Mouse (Mus musculus) neural tube, embryonic 10.5 days (tissue): ENCODE measurements around the gene Wdr81.

Source experiments
- DNase-seq: peaks from one replicate; pipeline ENCODE4 v3.0.0-alpha.2; 2017; ENCODE audit warnings: low spot score; ENCODE audit errors: extremely low spot score

Gene Wdr81

DNA sequence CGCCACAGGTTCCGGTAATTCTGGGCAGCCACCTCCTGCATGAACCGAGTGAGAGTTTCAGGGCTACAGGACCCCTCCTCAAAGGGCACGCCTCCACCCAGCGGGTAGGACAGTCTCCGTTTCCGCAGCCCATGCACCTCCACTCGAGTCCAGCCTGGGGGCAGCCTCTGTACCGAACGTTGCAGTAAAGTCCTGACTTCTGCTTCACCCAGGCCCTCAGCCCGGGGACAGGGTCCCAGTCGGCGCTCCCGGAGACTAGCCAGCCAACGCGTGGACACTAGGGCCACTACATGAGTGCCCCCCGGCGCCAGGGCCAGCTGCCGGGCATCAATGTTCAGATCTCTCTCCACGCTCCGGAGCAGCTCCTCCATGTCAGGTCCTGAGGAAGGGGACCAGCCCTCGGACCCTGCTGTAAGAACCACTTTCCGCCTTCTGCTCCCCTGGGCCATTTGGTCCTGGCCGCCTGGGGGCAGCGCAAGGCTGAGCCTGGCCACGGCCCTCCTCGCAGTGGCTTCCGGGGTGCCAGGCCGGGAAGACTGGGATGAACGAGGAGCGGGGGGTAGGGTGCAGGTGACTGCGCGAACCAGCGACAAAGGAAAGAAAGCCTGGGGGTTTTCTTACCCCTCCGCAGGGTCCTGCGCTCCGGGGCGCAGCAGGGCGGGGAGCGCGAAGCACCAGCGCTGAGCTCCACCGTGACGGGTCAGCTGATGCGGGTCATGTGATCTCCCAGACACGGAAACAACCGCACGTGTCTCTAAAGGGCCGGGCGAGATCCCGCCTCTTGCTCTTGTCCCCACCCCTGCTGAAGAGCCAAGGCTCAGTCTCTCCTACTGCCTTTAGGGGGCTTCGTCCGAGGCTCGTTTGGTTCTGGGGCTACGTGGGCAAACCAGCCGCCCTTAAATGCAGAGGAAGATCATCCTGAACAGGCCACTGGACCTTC is at the start of gene Wdr81:
Gene Wdr81, minus strand, starts transcription at position 727 of the 940 bp plus-strand sequence.
- DNase-seq = peak; percentile 90

DNA sequence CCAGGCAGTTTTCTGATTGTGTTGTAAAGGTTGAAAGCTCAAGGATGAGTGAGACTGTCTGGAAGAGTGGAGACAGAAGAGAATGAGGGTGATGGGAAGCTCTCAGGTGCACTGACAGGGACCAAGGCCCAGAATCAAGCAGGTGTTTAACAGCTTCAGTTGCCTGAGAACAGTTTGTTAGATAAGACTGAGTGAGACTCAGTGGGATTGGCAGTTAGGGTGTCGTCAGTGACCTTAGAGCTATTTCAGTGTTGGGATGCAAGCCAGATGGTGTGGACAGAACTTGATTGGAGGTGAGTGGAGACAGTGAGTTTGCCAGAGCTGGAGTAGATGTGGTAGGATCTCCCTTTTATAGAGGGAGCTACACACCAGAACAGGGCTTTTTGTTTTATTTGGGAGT is 43.6 kb upstream of the Wdr81 start:
- no peak for DNase-seq

DNA sequence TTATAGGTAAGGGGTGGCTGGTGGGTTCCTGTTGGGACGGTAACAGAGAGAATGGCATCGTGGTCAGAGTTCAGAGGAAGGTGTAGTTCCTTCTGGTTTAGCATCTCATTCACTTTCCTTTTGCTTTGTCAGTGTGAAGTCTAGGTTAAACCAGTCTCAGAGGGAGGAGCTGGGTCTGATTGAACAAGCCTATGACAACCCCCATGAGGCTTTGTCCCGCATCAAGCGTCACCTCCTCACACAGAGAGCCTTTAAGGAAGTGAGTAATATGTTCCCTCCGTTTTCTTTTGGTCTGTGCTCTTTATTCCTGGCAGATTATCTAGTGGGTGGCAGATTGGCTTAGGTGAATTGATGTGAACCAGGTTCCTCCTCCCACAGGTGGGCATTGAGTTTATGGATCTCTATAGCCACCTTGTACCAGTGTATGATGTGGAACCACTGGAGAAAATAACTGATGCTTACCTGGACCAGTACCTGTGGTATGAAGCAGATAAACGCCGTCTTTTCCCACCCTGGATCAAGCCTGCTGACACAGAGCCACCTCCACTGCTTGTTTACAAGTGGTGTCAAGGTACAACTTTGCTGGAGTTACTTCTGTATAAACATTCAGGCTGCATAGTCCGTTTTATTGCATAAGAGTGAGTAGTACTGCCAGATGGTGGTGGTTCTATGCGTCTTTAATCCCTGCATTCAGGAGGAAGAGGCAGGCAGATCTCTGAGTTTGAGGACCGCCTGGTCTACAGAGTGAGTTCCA is 40.0 kb upstream of the Wdr81 start:
- no peak for DNase-seq

DNA sequence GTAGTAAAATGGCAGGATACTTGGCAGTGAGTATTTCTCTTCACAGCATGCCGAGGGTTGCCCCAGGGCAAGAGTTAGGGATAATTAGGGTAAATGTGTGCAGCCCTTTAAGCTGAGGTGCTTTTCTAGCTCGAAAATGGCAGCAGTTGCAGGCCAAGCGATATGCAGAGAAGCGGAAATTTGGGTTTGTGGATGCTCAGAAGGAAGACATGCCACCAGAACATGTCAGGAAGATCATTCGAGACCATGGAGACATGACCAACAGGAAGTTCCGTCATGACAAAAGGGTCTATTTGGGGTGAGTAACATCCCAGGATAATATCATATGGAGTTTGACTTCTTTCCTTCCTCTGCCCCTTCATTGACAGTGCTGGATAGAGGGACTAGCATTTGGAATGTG is 33.0 kb upstream of the Wdr81 start:
- DNase-seq = no peak

DNA sequence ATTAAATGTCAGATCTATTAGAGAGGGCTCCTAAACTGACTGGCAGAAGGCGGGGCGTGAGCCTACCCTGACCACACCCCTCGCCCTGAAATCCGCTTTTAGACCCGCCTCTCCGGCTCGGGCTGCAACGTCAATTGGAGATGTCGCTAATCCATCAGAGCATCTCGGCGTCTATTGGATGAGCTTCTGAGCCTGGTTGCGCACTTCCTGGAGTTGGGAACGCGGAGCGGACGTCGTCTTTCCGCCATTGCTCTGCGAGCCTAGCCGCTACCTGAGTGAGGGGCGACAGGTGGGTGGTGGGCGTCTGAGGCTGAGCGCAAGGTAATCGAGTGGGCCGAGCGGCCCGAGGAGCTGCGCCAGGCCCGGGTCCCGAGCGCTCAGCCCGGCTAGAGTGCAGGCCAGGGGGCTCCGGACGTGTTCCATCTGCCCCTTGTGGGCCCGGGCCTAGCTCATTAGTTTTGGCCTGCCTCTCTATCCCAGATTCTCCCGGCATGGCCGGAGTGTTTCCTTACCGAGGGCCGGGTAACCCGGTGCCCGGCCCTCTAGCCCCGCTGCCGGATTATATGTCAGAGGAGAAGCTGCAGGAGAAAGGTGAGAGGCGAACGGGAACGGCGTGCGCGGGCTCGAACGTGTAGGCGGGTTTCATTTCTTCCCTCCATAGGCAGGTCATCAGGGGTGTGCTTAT is 32.2 kb upstream of the Wdr81 start, which contains the start of gene Prpf8:
Gene Prpf8, plus strand, starts transcription at position 216 of the 685 bp plus-strand sequence.
- DNase-seq = peak; percentile 95

DNA sequence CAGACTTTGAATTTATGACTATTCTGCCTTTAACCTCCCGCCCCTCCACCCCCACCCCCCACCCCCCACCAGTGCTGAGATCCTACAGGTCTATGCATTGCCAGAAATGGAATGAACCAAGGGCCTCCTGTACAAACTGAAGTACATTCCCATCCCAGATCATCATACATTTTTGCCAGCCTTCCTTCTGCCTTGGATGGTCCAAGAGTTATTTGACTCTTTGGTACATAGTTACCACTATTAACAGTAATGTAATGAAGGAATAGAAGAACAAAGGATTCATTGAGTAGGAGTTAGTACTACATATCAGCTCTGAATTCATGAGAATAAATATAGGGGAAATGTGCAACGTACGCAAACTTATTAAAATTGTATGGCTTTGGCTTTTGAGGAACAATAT is 31.7 kb upstream of the Wdr81 start:
- no peak for DNase-seq

DNA sequence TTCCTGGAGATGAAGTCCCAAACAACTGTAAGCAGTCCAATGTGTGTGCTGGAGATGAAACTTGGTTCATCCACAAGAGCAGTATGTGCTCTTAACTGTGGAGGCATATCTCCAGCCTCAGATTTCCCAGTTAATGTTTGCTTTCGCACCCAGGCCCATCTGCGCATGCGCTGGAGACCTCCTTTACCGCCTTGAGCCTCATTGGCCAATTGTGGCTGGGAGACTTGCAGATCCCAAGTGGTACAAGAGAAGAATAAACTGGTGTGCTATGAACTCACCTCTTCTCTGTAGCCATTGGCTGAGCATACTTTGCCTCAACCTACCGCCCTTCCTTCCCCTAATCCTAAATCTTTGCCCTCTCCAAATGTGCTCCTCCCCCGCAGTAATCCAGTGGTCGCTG is 18.9 kb upstream of the Wdr81 start:
- DNase-seq = no peak

DNA sequence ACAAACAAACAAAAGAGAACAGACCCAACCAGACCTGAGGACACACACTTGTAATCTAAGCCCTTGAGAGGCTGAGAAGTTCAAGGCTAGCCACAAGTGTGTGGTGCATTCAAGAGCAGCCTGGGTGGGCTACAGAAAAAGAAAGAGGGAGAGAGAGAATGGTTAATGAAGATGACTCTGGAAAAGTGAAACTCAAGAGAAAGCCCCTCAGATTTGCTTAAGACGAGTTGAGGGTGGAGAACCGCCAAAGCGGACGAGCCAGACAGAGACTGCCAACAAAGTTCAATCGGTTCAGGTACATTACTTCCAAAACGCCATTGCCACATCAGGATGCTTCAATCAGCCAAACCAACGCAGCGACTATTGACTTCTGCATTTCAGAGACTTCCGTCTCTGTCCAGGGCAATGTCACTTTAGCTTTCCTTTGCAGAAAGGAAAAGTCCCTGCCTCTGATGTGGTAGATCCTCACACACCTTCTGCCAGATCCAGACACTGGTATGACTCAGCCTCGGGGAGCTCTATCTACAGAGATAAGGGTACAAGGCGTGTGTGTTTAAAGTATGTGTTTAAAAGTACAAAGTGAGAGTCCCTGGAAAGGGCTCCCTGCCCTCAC is 18.1 kb upstream of the Wdr81 start:
- no peak for DNase-seq

DNA sequence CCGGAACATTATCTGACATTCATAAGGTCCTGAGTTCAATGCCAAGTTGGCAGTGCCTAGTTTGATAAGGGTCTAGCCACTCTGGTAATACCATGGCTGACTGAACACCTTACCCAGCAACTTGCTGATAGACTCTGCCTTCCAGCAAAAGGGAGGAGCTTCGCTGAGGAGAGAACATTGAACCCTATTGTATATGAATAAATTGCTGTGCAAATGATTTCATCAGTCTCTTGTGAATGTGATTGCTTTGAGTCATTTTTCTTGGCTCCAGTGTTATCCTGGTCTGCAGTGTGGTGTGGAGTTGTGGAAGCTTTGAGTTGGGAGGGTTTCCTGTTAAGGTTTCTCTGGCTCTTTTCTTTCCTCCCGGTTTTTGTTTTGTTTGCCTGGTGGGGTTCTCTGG is 16.2 kb upstream of the Wdr81 start:
- no peak for DNase-seq

DNA sequence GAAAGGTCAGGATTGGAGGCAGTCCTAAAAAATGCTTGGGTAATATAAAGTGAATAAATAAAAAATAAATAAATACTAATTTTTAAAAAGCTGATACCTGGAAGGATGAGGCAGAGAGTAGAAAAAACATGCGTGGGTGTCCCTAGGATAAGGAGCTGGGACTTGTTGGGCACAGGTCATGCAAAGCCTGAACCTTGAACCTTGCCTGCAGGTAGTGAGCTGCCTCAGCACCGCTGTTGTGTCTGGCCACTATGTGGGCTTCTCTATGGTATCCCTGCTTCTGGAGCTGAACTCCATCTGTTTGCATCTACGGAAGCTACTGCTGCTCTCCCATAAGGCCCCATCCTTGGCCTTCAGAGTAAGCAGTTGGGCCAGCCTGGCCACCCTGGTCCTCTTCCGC is 14.7 kb upstream of the Wdr81 start:
- DNase-seq = no peak

DNA sequence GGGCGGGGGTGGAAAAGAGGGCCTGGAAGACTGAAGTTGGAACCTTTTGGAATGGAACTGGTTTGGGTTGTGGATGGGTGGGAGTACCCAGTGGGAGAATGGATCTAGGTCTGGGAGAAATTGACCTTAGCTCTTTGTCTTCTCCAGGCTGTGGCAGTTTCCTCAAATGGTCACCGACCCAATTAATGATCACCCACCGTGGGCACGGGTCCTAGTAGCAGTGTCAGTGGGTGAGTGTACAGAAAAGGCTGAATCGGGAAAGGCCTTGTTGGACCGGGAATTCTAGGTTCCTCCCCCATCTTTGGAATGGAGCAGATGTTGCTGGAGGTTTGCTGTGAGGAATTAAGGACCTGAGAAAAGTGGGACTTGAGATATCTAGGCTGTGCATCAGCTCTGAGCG is 13.9 kb upstream of the Wdr81 start:
- no peak for DNase-seq

DNA sequence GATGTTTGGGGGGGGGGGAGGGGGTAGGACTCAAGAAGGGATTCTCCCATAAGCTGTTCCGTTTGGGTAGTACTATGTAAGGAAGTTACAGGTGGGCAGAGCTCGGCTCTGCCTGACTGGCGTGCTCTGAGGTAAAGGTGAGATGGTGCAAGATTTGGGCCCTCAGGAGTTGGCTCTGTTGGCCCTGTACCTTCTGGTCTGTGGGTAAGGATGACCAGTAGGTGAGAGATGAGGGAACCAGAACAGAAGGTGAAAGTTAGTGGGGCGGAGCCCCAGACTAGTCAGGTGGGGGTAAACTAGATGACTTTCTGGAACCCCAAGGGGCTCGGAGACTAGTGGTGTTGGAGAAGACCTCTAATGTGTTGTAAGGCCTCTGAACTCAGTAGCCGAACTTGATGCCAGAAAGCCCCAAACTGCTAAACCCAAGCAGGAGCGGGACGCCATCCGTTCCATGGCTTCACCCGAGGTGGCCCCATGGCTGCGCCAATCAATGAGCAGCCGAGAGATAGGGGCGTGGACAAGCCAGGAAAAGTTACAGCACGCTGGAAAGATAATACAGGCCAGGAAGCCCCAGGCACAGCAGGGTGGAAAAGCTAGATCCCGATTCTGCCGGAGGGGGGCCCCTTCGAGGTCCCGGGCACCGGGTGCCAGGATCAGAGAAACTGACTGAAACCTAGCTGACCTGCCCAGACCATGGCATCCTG is 13.1 kb upstream of the Wdr81 start:
- peak; percentile 64 for DNase-seq

DNA sequence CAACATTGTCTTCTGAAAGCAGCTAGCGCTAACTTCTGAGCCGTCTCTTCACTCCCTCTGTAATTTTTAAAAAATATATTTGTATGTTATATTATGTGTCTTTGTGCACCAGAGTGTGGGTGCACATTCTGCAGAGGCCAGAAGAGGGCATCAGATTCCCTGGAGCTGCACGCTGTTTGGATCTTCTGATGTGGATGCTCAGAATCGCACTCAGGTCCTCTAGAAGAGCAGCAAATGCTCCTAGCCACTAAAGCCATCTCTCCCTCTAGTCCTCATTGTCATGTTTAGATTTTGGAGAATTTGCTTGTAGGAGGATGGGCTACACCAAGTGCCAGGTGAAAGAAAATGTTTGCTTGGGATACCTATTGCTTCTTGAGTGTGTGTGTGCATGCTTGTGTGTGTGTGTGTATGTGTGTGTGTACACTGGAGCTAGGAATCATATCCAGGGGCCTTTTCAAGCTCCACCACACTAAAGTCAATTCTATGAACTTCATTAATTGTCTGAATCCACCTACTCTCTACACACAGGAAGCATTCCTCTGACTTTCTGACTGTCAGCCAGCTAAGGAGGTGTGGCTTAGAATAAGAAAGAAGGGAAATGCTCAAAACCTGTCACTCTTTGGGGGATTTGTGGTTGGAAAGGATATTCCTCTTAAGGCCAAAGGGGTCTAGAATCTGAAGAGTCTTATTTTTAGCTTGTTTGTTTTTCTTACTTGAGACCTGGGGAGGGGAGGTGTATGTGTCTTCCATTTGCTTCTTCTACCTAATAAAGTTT is 12.4 kb upstream of the Wdr81 start:
- DNase-seq = no peak

DNA sequence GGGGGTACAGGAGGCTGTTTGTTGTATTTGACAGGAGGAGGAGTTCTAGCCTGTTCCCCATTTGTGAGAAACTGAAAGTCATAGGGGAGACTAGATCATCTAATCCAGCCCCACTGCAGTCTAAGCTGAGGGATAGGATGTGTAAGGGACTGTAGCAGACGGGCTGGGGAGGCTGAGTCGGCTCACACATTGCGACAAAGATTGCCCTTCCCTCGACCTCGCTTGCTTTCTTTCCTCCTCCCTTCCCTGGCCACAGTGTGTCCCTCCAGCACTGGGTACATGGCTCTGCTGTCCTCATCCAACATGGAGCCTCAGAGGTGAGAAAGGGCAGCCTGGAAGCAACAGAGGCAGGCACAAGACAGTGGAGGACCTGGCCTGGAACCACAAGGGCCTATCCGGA is 10.5 kb upstream of the Wdr81 start:
- DNase-seq = no peak

DNA sequence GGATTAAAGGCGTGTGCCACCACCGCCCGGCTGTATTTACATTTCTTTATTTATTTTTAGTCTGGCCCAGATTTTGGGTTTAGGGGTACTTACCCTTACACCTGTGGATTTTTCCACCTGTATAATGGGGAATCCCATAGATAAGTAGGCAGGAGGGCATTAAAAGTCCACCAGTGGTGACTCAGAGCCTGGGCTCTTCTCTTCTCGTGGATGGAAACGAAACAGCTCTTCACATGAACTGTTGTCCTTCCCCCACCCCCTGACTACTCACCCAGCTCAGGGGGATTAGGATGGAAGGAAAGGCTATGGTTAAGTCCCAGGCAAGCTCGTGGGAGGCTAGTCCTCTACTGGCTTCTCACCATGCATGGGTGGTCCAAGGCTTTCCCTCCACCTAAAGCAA is 9.9 kb upstream of the Wdr81 start:
- DNase-seq = no peak

DNA sequence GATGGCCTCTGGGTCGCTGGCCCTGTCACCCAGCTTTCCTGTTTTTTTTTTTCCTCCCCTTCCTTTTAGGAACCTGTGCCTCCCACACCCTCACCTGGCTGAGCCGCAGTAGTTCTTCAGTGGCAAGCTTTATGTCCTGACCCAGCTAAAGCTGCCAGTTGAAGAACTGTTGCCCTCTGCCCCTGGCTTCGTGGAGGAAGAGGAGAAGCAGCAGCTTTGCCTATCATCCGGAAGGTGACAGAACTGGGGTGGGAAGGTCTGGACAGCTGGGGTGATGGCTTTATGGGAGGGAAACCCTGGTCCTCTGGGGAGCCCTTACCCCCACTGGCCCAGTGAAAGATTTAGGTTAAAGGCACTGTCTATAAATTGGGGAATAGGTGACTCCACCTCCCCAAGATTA is 9.1 kb upstream of the Wdr81 start:
- DNase-seq = no peak

DNA sequence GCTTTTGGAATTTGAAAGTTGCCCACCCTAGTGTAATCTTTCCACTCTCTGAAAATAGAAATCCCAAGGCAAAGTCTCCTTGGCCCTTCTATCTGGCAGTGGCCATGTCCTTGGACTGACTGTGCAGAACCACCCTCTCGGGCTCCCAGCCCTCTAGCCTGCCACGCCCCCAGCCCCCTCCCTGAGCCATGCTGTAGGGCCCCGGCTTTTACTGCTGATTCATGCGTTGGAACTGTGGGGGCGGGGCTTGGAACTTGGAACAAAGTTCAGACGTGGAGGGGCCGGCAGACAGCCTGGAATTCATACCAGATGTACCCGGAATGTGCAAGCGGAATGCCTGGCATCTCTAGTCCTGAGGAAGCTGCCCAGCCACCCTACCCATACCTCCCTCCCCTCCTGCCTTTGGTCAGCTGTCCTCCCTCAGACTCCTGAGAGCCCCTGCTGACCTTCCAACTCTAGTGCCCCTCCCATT is 8.4 kb upstream of the Wdr81 start:
- DNase-seq = peak; percentile 80

DNA sequence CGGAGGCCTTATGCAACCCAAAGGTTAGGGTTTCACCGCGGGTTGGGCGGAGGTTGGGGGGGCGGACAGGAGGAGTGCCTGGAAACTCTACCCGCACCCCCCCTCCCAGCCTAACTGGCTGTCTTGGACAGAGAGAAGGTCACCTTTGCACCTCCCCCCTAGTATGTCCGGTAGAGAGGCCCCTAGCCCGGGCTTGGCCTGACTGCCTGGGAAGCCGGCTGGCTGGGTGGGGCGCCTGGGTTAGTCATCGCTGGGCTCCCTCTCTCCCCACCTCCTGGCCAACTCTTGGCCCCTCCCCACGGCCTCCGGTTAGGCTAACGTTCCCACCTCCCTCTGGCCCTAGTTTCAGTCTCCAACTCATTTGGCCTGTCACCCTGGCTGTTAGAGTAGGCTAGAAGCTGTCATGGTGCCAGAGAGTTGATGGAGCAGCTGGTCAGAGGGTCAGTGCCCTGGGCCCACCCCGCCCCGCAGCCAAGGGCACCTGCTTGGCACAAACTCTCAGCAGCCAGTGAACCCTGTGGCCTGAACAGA is 7.8 kb upstream of the Wdr81 start:
- DNase-seq = peak; percentile 32

DNA sequence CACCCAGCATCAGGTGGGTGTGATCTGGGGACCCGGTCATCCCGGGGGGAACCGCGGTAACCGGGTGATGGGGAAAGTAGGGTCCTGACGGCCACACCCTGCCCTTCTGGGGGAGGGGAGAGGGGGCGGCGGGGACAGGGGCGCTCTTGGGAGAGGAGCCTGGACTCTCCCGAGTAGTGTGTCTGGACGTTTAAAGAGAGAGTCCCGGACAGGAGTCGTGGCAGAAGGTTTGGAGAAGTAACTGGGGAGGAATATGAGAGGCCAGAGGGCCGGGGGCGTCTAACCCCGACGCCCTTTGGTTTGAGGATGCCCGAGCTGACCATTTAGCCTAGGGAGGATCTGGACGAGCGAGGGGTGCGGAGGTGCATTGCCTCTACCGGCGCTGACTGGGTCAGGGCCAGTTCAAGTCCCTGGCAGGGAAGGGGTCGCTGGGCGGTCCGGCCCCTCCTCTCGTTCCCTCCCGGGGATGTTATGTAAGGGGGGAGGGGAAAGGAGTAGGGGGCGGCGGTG is 7.3 kb upstream of the Wdr81 start:
- no peak for DNase-seq
